Mouse (Mus musculus) liver, postnatal 0 days (tissue): ENCODE data around the gene Numb.

Experiments used
- CTCF ChIP-seq: sonication (generic); IDR thresholded peaks from 2 replicates; pipeline ENCODE4 v1.5.1; 2016; ENCODE audit warnings: antibody characterized with exemption, low read depth
- EP300 ChIP-seq: IDR thresholded peaks from 2 replicates; pipeline ENCODE4 v1.6.1; 2016; ENCODE audit warnings: antibody characterized with exemption, low read depth, mild to moderate bottlenecking

DNA sequence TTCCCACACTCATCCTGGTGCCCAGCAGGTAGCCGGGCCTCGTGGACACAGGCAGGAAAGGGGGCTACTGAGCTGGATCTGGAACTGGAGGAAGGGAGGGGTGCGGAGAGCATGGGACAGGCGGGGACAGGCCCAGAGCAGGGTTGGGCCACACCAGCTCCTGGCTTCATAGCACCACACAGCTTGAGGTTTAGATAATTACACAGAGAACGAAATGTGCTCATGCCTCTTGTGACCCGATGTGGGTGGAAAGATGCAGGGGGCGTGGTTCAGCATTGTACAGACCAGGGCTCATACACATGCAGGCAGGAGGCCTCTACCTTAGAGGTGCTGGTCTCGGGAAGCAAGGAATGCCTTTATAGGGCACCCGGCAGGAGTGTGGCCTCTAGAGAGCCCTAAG lies 153.9 kb downstream of the Numb start:
- TF ChIP-seq CTCF, result no peak
- no peak for TF ChIP-seq EP300
